Mouse (Mus musculus) urinary bladder, postnatal 36 days (tissue): ENCODE measurements at regions not wholly inside any gene's neighbourhood (a gene's known extent, or its start where the extent isn't known, plus 50 kb on each side); places are given as distances from the start of the nearest gene placed in this dataset.

Experiments used
- DNase-seq, 2 experiments: peaks; one replicate each; pipeline ENCODE4 v3.0.0; 2022; ENCODE audit warnings: low spot score in 2 of 2, mixed read lengths in 1 of 2

- DNase-seq, result no peak
These were observed 53.0 kb downstream of the Gadd45g start for GRCm38 (mm10) chr13:51899319-51900042.

- DNase-seq, result no peak
These were observed 53.6 kb downstream of the Gadd45g start for GRCm38 (mm10) chr13:51900043-51900440.

GRCm38 (mm10) chr13:51902482-51903285 is 56.2 kb downstream of the Gadd45g start:
- DNase-seq, result peak; percentile 57 to 80

GRCm38 (mm10) chr13:51903324-51903939 is 57.0 kb downstream of the Gadd45g start:
- DNase-seq, result no peak

GRCm38 (mm10) chr13:51905270-51905669 is 58.8 kb downstream of the Gadd45g start:
- DNase-seq, result no peak

GRCm38 (mm10) chr13:51906103-51906502 is 59.6 kb downstream of the Gadd45g start:
- DNase-seq, result no peak

- no peak for DNase-seq
These were observed 62.0 kb downstream of the Gadd45g start for GRCm38 (mm10) chr13:51908514-51908913.

GRCm38 (mm10) chr13:51911296-51911998 is 65.0 kb downstream of the Gadd45g start:
- no peak for DNase-seq

- no peak for DNase-seq
These were observed 66.0 kb downstream of the Gadd45g start for GRCm38 (mm10) chr13:51912477-51912876.

- no peak for DNase-seq
These were observed 66.5 kb downstream of the Gadd45g start for GRCm38 (mm10) chr13:51912994-51913393.

- DNase-seq, result peak in 1 of 2 experiments; percentile 28
These were observed 70.3 kb downstream of the Gadd45g start for GRCm38 (mm10) chr13:51916666-51917240.

GRCm38 (mm10) chr13:51917658-51918057 is 71.2 kb downstream of the Gadd45g start:
- DNase-seq, result no peak

GRCm38 (mm10) chr13:51918108-51918507 is 71.6 kb downstream of the Gadd45g start:
- no peak for DNase-seq

- no peak for DNase-seq
These were observed 72.3 kb downstream of the Gadd45g start for GRCm38 (mm10) chr13:51918781-51919170.

- no peak for DNase-seq
These were observed 72.8 kb downstream of the Gadd45g start for GRCm38 (mm10) chr13:51919171-51919793.

- no peak for DNase-seq
These were observed 73.5 kb downstream of the Gadd45g start for GRCm38 (mm10) chr13:51919937-51920336.

- DNase-seq, result no peak
These were observed 74.3 kb downstream of the Gadd45g start for GRCm38 (mm10) chr13:51920511-51921351.

- DNase-seq, result no peak
These were observed 75.1 kb downstream of the Gadd45g start for GRCm38 (mm10) chr13:51921550-51921949.

- DNase-seq, result no peak
These were observed 80.3 kb downstream of the Gadd45g start for GRCm38 (mm10) chr13:51926764-51927163.

- DNase-seq, result no peak
These were observed 83.3 kb downstream of the Gadd45g start for GRCm38 (mm10) chr13:51929730-51930129.
